Mouse (Mus musculus): Measurements from ENCODE around the gene Dut. TPM values are rescaled to one million over a fixed set of nuclear protein-coding genes. Genes with fewer than 3 reads are reported as not detected.

Gene Dut
- polyA plus RNA-seq, 1 experiment from 2014 or later, result 160 TPM

Other genes starting within 250 kb of the Dut start
- gene Slc24a5, start 179.1 kb upstream of the Dut start, polyA plus RNA-seq (2016; fragmentation: Nextera tagmentation; extraction: Ambion mirVana), result 4.0 and 5.1 TPM in 2 replicates
- 251 and 275 TPM in 2 replicates for gene Myef2, start 123.5 kb upstream of the Dut start, polyA plus RNA-seq (2016; fragmentation: Nextera tagmentation; extraction: Ambion mirVana)
- gene Ctxn2, start 110.5 kb upstream of the Dut start, polyA plus RNA-seq (2016; fragmentation: Nextera tagmentation; extraction: Ambion mirVana), result 0.41 TPM in 1 of 2 replicates, not detected in the other
- gene Slc12a1, start 94.7 kb upstream of the Dut start, polyA plus RNA-seq (2016; fragmentation: Nextera tagmentation; extraction: Ambion mirVana), result not detected in 2 replicates